Mouse (Mus musculus): Measurements from ENCODE around the gene Cacna1g. TPM values are rescaled to one million over a fixed set of nuclear protein-coding genes. Genes with fewer than 3 reads are reported as not detected.

Cacna1g gene
- total and polyA plus RNA-seq, 3 experiments = 1.7 to 3.7 (median 2.4) TPM

GRCm38 (mm10) chr11:94499035-94499434 is 25.0 kb upstream of the Cacna1g start:
- in situ Hi-C loops (cut with MboI; ENCODE audit: low pct_ligation_motif_present, low pct_unique_long_range_greater_than_20kb, low sequenced_read_pairs) (no loop called here), dilution Hi-C loops (cut with MboI; ENCODE audit: extremely low pct_ligation_motif_present, extremely low pct_unique_long_range_greater_than_20kb, low sequenced_read_pairs) (no loop called here)
- no peak for DNase-seq (ENCODE audit: extremely low read depth)
- peaks cover 9 to 26% of the 10 kb centered on the region in 2 experiments; a peak in 3 of 4 replicates for H3K4me1 ChIP-seq (ENCODE audit: control insufficient read depth in 1 of 2, insufficient read depth in 2 of 2)
- no peaks in the 10 kb centered on the region for H3K79me2 ChIP-seq (replicated peaks; ENCODE audit: control insufficient read depth, extremely low read depth, insufficient read depth, poor library complexity, severe bottlenecking)
- H3K4me2 ChIP-seq (ENCODE audit: insufficient read depth, low read depth, poor library complexity, severe bottlenecking) = no peak overlapping the region
- H3K4me3 ChIP-seq (replicated peaks in 1 of 3; ENCODE audit: low read depth in 2 of 3, low read length in 2 of 3, poor library complexity in 1 of 3) = no peak overlapping the region
- H3K27ac ChIP-seq (ENCODE audit: insufficient read depth, low read depth) = no peak overlapping the region
- H3K36me3 ChIP-seq (replicated peaks in 1 of 2; ENCODE audit: control insufficient read depth in 1 of 2, insufficient read depth in 1 of 2, low read length in 1 of 2) = no peaks in the 10 kb centered on the region
- H3K27me3 ChIP-seq (replicated peaks) = peaks cover 78% of the 10 kb centered on the region
- TF ChIP-seq EP300 (IDR thresholded peaks at IDR 0.05; ENCODE audit: low read length) = no peak
- no peak for TF ChIP-seq MYC (IDR thresholded peaks at IDR 0.05; ENCODE audit: low read depth, low read length)
- TF ChIP-seq TCF12 (IDR thresholded peaks at IDR 0.05; ENCODE audit: low read depth, low read length) = no peak
- no peak for TF ChIP-seq E2F4 (IDR thresholded peaks at IDR 0.05; ENCODE audit: insufficient replicate concordance, low read depth, low read length)
- TF ChIP-seq ZC3H11A (IDR thresholded peaks at IDR 0.05; ENCODE audit: low read depth, low read length) = no peak
- no peak for TF ChIP-seq SMC3 (IDR thresholded peaks at IDR 0.05; ENCODE audit: low read depth, low read length)
- no peak for TF ChIP-seq TBP (conservative IDR thresholded peaks at IDR 0.05; ENCODE audit: low read depth, low read length)
- TF ChIP-seq MAZ (IDR thresholded peaks at IDR 0.05; ENCODE audit: low read depth, low read length) = no peak
- TF ChIP-seq IRF4 (IDR thresholded peaks at IDR 0.05; ENCODE audit: low read depth, low read length) = no peak
- no peak for TF ChIP-seq NELFE (IDR thresholded peaks at IDR 0.05; ENCODE audit: low read depth, low read length)
- no peak for TF ChIP-seq ZNF384 (IDR thresholded peaks at IDR 0.05; ENCODE audit: low read depth, low read length)
- TF ChIP-seq MEF2A (IDR thresholded peaks at IDR 0.05; ENCODE audit: borderline replicate concordance, low read depth, low read length) = no peak
- no peak for TF ChIP-seq MXI1 (IDR thresholded peaks at IDR 0.05; ENCODE audit: low read depth, low read length)
- TF ChIP-seq UBTF (IDR thresholded peaks at IDR 0.05; ENCODE audit: low read depth, low read length) = no peak
- TF ChIP-seq ETS1 (conservative IDR thresholded peaks at IDR 0.05; ENCODE audit: low read depth, low read length) = no peak
- no peak for TF ChIP-seq USF1 (IDR thresholded peaks at IDR 0.05; ENCODE audit: low read depth, low read length)
- H3K9me3 ChIP-seq (replicated peaks; ENCODE audit: low read length) = no peaks in the 10 kb centered on the region
- no peak overlapping the region for H3K9ac ChIP-seq (ENCODE audit: insufficient read depth, low read depth)

- TF ChIP-seq HCFC1 (IDR thresholded peaks at IDR 0.05; ENCODE audit: low read depth, low read length) = no peak
- TF ChIP-seq E2F4 (IDR thresholded peaks at IDR 0.05; ENCODE audit: insufficient replicate concordance, low read depth, low read length) = no peak
- no peak for TF ChIP-seq POLR2AphosphoS2 (IDR thresholded peaks at IDR 0.05; ENCODE audit: low read depth, low read length)
- no peak for TF ChIP-seq ETS1 (conservative IDR thresholded peaks at IDR 0.05; ENCODE audit: low read depth, low read length)
- TF ChIP-seq JUN (IDR thresholded peaks at IDR 0.05; ENCODE audit: insufficient read depth, low read depth, low read length) = no peak
- no peak for TF ChIP-seq MEF2A (IDR thresholded peaks at IDR 0.05; ENCODE audit: borderline replicate concordance, low read depth, low read length)
- no peak for TF ChIP-seq CHD2 (IDR thresholded peaks at IDR 0.05; ENCODE audit: low read length)
- TF ChIP-seq UBTF (IDR thresholded peaks at IDR 0.05; ENCODE audit: low read depth, low read length) = no peak
- no peak for TF ChIP-seq CHD1 (IDR thresholded peaks at IDR 0.05; ENCODE audit: low read depth, low read length)
- TF ChIP-seq PAX5 (IDR thresholded peaks at IDR 0.05; ENCODE audit: low read length) = no peak
- no peak for TF ChIP-seq TBP (conservative IDR thresholded peaks at IDR 0.05; ENCODE audit: low read depth, low read length)
- TF ChIP-seq JUND (conservative IDR thresholded peaks at IDR 0.05; ENCODE audit: low read depth, low read length) = no peak
- no peak for TF ChIP-seq TCF12 (IDR thresholded peaks at IDR 0.05; ENCODE audit: low read depth, low read length)
- TF ChIP-seq ZNF384 (IDR thresholded peaks at IDR 0.05; ENCODE audit: low read depth, low read length) = no peak
- no peak for TF ChIP-seq ELF1 (IDR thresholded peaks at IDR 0.05; ENCODE audit: low read depth, low read length)
- peaks cover 79% of the 10 kb centered on the region for H3K27me3 ChIP-seq (replicated peaks)
- H3K36me3 ChIP-seq (replicated peaks in 1 of 2; ENCODE audit: control insufficient read depth in 1 of 2, insufficient read depth in 1 of 2, low read length in 1 of 2) = no peaks in the 10 kb centered on the region
- no peak overlapping the region for H3K4me3 ChIP-seq (replicated peaks in 1 of 3; ENCODE audit: low read depth in 2 of 3, low read length in 2 of 3, poor library complexity in 1 of 3)
- in situ Hi-C loops (cut with MboI; ENCODE audit: low pct_ligation_motif_present, low pct_unique_long_range_greater_than_20kb, low sequenced_read_pairs) = no loop called here
- no peak overlapping the region for H3K9ac ChIP-seq (ENCODE audit: insufficient read depth, low read depth)
- dilution Hi-C loops (cut with MboI; ENCODE audit: extremely low pct_ligation_motif_present, extremely low pct_unique_long_range_greater_than_20kb, low sequenced_read_pairs) = no loop called here
- peaks cover 9 to 26% of the 10 kb centered on the region in 2 experiments; a peak in 3 of 4 replicates for H3K4me1 ChIP-seq (ENCODE audit: control insufficient read depth in 1 of 2, insufficient read depth in 2 of 2)
- DNase-seq (ENCODE audit: extremely low read depth) = no peak
- H3K27ac ChIP-seq (ENCODE audit: insufficient read depth, low read depth) = no peak overlapping the region
- H3K79me2 ChIP-seq (replicated peaks; ENCODE audit: control insufficient read depth, extremely low read depth, insufficient read depth, poor library complexity, severe bottlenecking) = no peaks in the 10 kb centered on the region
- H3K4me2 ChIP-seq (ENCODE audit: insufficient read depth, low read depth, poor library complexity, severe bottlenecking) = no peak overlapping the region
- H3K9me3 ChIP-seq (replicated peaks; ENCODE audit: low read length) = no peaks in the 10 kb centered on the region
These were observed 24.3 kb upstream of the Cacna1g start for GRCm38 (mm10) chr11:94498093-94498996.
